Mouse (Mus musculus): Measurements from ENCODE around the gene Zfp143. TPM values are rescaled to one million over a fixed set of nuclear protein-coding genes. Genes with fewer than 3 reads are reported as not detected.
"Not testable (repeated sequence)": the region's sequence is repeated elsewhere in the genome, so short reads cannot be mapped to it uniquely, and the experiment has no call there.

Zfp143 gene
- total RNA-seq (2021): 1 to 10 TPM; 9.5 to 10.0 TPM
- long read RNA-seq, experiment 1, transcript Zfp143-205 (16 exons, 2,631 nt): major isoform, 5 of 11 reads
- long read RNA-seq, experiment 1, partial matches to known transcripts: 0 of 11 reads
- long read RNA-seq, experiment 1, other reads (novel, unspliced or antisense): 5 of 11 reads
- long read RNA-seq, experiment 2, transcript Zfp143-201 (16 exons, 3,003 nt): major isoform, 5 of 11 reads
- long read RNA-seq, experiment 2, partial matches to known transcripts: 1 of 11 reads
- long read RNA-seq, experiment 2, other reads (novel, unspliced or antisense): 2 of 11 reads

- peak; percentile 100 for DNase-seq (ENCODE audit: low spot score in 2 of 2)
- intact Hi-C loops (cut with DNase I): loop anchor here (2.0 kb wide), 1 partner anchor 74 kb away; the partner anchor contains the start of gene Tmem41b
These were observed at the start of gene Zfp143 for GRCm38 (mm10) chr7:110061199-110061751. Gene Zfp143, plus strand, starts transcription at chr7:110061217.

- DNase-seq (ENCODE audit: low spot score in 2 of 2): no peak
- intact Hi-C loops (cut with DNase I): no loop called here
These were observed 49.6 kb upstream of the Zfp143 start for GRCm38 (mm10) chr7:110011417-110011816.

GRCm38 (mm10) chr7:110014272-110014671 lies 46.7 kb upstream of the Zfp143 start:
- intact Hi-C loops (cut with DNase I): no loop called here
- no peak for DNase-seq (ENCODE audit: low spot score in 2 of 2)

GRCm38 (mm10) chr7:110018117-110018630 lies 42.8 kb upstream of the Zfp143 start, which contains the start of gene Ipo7:
Gene Ipo7, plus strand, starts transcription at chr7:110018274.
- intact Hi-C loops (cut with DNase I): loop anchor here (2.0 kb wide), 1 partner anchor 59 kb away; no protein-coding TSS in a partner anchor
- DNase-seq (ENCODE audit: low spot score in 2 of 2): peak; percentile 90 to 93

- DNase-seq (ENCODE audit: low spot score in 2 of 2): peak; percentile 19 to 33
- intact Hi-C loops (cut with DNase I): loop anchor here (2.0 kb wide), 1 partner anchor 60 kb away; no protein-coding TSS in a partner anchor
These were observed 42.2 kb upstream of the Zfp143 start for GRCm38 (mm10) chr7:110018631-110019482.

- intact Hi-C loops (cut with DNase I): no loop called here
- DNase-seq (ENCODE audit: low spot score in 2 of 2): no peak
These were observed 37.5 kb upstream of the Zfp143 start for GRCm38 (mm10) chr7:110023553-110023952.

- intact Hi-C loops (cut with DNase I): no loop called here
- no peak for DNase-seq (ENCODE audit: low spot score in 2 of 2)
These were observed 34.4 kb upstream of the Zfp143 start for GRCm38 (mm10) chr7:110026594-110026993.

GRCm38 (mm10) chr7:110028826-110029225 lies 32.2 kb upstream of the Zfp143 start:
- no peak for DNase-seq (ENCODE audit: low spot score in 2 of 2)
- intact Hi-C loops (cut with DNase I): no loop called here

- DNase-seq (ENCODE audit: low spot score in 2 of 2): no peak
- intact Hi-C loops (cut with DNase I): loop anchor here (5.0 kb wide), 1 partner anchor 53 kb away; no protein-coding TSS in a partner anchor
These were observed 30.7 kb upstream of the Zfp143 start for GRCm38 (mm10) chr7:110030342-110030741.

GRCm38 (mm10) chr7:110057723-110058122 lies 3.3 kb upstream of the Zfp143 start:
- intact Hi-C loops (cut with DNase I): loop anchor here (10.0 kb wide), 1 partner anchor 143 kb away; no protein-coding TSS in a partner anchor
- DNase-seq (ENCODE audit: low spot score in 2 of 2): not testable (repeated sequence)

GRCm38 (mm10) chr7:110059092-110059785 lies 1.8 kb upstream of the Zfp143 start:
- DNase-seq (ENCODE audit: low spot score in 2 of 2): peak; percentile 18 to 46
- intact Hi-C loops (cut with DNase I): loop anchor here (10.0 kb wide), 1 partner anchor 144 kb away; no protein-coding TSS in a partner anchor

GRCm38 (mm10) chr7:110060106-110060668 lies 830 bp upstream of the Zfp143 start:
- intact Hi-C loops (cut with DNase I): loop anchor here (2.0 kb wide), 1 partner anchor 73 kb away; the partner anchor contains the start of gene Tmem41b
- DNase-seq (ENCODE audit: low spot score in 2 of 2): no peak

- intact Hi-C loops (cut with DNase I): loop anchor here (2.0 kb wide), 1 partner anchor 74 kb away; the partner anchor contains the start of gene Tmem41b
- peak in 1 of 2 experiments; percentile 9 for DNase-seq (ENCODE audit: low spot score in 2 of 2)
These were observed 283 bp upstream of the Zfp143 start for GRCm38 (mm10) chr7:110060669-110061198.

GRCm38 (mm10) chr7:110061752-110062273 lies 796 bp downstream of the Zfp143 start:
- intact Hi-C loops (cut with DNase I): loop anchor here (2.0 kb wide), 1 partner anchor 75 kb away; the partner anchor contains the start of gene Tmem41b
- DNase-seq (ENCODE audit: low spot score in 2 of 2): peak; percentile 65 to 75

GRCm38 (mm10) chr7:110063731-110064130 lies 2.7 kb downstream of the Zfp143 start:
- no peak for DNase-seq (ENCODE audit: low spot score in 2 of 2)
- intact Hi-C loops (cut with DNase I): no loop called here

GRCm38 (mm10) chr7:110069070-110069469 lies 8.1 kb downstream of the Zfp143 start:
- DNase-seq (ENCODE audit: low spot score in 2 of 2): no peak
- intact Hi-C loops (cut with DNase I): no loop called here

GRCm38 (mm10) chr7:110078168-110078567 lies 17.2 kb downstream of the Zfp143 start:
- intact Hi-C loops (cut with DNase I): no loop called here
- DNase-seq (ENCODE audit: low spot score in 2 of 2): no peak

Data from left cerebral cortex, postnatal 14 days (tissue).